Mouse (Mus musculus): ENCODE data around the gene Pde6g. TPM values are rescaled to one million over a fixed set of nuclear protein-coding genes. Genes with fewer than 3 reads are reported as not detected.
"Not testable (repeated sequence)": the region's sequence is repeated elsewhere in the genome, so short reads cannot be mapped to it uniquely, and the experiment has no call there.

Pde6g gene
- total RNA-seq, 4 experiments from 2014 or later, result 0.70 to 1.0 (median 0.94) TPM

DNA sequence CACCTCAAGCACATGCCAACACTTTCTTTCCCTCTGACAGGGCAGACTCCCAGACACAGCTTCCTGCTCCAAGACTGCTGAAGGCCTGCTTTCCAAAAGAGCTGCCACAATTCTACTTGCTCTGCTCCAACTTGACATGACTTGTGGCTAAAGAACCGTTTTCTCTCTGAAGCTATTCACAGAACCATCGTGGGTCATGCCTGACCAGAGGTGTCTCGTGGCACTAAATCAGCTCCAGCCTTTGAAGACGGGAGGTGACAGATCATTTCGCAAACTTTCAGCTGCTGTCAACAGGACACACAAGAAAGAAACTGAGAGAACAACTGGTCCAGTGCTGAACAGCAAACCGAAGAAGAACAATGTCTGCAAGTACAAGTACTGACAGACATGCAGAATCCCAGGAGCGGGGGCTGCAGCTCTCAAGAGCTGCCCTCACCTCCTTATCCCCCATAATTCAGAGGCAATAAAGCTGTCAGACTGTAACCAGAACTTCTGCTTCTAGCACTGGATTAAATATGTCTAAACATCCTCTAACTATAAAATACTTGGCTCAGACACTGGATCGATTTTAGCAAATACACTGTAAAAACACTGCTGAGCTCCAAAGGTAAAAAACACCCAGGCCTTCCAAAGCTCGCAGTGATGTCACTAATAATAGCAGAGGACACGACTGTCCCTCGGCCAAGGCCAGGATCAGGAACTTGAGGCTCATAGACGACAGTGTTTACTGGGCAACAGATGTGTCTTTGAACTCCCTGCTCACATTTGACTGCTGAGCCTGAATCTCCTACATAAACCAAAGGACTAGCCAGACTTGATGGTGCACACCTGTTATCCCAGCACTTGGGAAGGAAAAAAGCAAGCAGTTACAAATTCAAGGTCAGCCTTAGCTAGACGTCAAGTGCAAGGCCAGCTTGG, 30.4 kb downstream of the Pde6g start:
- DNase-seq (ENCODE audit: low spot score in 2 of 2), result no peak

DNA sequence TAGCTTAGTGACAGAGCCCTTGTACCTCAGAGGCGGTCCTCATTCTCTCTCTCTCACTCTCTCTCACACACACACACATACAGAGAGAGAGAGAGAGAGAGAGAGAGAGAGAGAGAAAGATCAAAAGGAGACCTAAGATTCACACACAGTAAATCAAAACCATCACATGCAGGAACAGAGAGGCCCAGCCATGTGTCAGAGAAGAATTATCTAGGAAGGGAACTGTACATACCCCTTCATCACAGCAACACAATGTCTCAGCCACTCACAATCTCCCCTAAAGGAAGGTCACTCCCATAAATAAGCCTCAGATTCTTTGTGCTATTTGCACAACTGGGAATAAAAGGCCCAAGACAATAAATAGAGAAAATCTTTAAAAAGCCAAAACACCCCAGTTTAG, 34.7 kb downstream of the Pde6g start:
- no peak for DNase-seq (ENCODE audit: low spot score in 2 of 2)

DNA sequence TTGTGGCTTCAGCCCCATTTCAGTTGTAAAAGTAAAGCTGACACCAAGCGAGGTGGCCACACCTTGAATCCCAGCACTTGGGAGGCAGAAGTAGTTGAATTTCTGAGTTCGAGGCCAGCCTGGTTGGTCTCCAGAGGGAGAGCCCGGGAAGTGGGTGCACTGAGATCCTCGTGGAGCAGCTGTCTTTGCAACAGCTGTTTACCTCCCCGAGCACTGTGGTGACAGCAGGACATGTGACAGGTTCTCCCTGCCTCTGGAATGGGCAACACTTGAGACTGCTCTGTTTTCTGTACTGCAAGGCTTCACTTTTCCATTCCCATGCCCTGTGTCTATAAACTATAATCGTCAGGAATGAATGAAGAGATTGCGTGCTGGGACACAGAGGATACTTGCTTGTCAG, 35.4 kb downstream of the Pde6g start:
- no peak for DNase-seq (ENCODE audit: low spot score in 2 of 2)

DNA sequence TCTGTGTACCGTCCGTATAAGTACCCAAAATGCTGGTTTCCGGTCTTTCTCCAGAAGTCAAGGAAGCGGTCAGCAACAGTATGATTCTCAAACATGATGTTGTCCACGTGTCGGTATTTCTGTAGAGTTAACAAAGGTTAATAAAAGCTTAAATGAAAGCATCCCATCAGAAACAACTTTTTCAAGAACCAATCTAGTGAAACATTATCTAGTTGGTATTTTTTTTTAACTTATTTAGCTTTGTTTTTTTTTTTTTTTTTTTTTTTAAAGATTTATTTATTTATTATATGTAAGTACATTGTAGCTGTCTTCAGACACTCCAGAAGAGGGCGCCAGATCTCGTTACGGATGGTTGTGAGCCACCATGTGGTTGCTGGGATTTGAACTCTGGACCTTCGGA, 39.7 kb downstream of the Pde6g start:
- DNase-seq (ENCODE audit: low spot score in 2 of 2), result not testable (repeated sequence)

DNA sequence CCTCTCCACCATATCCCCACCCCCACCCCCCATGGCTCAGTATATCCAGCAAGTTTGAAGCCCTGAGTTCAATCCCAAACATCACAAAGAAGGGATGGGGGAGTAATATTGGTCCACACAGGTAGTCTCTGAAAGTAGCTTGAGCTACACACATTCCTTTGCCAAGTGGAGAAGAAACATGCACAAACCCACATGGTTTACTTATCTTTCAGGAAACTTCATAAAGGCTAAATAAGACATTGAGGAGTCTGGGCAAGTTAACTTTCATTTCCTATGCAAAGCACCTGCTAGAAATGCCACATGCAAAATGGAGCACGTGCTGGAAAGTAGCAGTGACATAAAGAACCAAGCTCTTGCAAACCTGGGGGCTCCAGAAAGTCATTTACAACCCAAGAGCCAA, 46.9 kb downstream of the Pde6g start:
- no peak for DNase-seq (ENCODE audit: low spot score in 2 of 2)

DNA sequence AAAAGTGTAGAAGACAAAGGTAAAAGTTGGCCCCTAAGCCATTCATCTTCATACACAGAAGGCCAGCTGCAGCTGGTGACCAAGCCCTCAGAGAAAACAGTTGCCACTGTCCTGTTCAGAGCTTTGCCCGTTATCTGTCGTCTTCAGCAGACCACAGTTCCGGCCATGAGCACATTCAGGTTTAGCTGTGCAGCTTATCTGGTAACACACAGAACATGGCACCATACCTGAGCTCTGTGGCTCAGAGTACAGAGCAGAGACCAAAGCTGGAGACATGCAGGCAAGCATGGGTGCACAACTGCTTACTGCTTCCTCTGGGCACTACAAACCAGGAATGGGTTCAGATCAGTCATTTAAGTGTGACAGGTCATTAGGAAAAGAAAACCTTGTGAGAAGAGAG, 47.4 kb downstream of the Pde6g start:
- DNase-seq (ENCODE audit: low spot score in 2 of 2), result no peak

DNA sequence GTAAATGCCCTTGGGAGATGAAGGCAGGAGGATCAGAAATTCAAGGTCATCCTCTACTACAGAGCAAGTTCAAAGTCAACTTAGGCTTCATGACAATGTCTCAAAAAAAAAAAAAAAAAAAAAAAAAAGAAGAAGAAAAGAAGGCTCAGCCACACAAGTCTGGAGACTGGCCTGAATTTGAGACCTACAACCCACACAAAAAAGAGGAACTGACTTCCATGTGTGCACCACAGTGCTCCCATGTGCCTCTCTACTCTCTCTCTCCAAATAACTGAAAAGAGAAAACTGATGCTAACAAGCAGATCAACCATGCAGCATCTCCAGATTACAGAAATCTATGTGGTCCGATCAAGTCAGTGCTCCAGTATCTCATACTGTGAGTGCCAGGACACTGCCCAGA, 48.5 kb downstream of the Pde6g start:
- DNase-seq (ENCODE audit: low spot score in 2 of 2), result no peak

DNA sequence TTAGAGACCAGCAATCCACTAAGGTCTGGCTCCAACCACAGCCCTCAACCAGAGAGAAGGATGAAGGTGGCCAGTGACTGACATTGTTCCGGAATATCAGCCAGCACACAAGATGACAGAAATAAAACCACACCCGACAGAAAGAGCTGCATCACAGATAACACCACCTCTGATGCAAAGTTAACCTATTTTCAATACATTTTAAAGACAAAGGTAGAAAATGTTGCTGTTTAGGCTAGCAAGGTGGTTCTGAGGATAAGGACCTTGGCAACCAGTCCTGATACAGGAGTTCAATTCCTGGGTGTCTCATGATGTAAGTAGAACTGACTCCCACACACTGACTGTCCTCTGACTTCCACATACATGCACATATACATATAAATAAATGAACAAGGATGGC, 54.0 kb downstream of the Pde6g start:
- no peak for DNase-seq (ENCODE audit: low spot score in 2 of 2)

Other genes with a start within 250 kb of the Pde6g start
- gene Bahcc1, start 220.6 kb downstream of the Pde6g start, total RNA-seq (2022), result 1 to 10 TPM; 3.6 to 5.8 (median 4.7) TPM
- 100 to 1,000 TPM; 131 to 185 (median 162) TPM for gene Actg1, start 105.0 kb downstream of the Pde6g start, total RNA-seq (2022)
- under 1 TPM in 3 of 4 experiments, not detected in 1; 0.21 to 0.54 (median 0.29) TPM for gene Fscn2, start 92.0 kb downstream of the Pde6g start, total RNA-seq (2022)
- 10 to 100 TPM; 11.5 to 13.5 (median 13.3) TPM for gene Faap100, start 74.7 kb downstream of the Pde6g start, total RNA-seq (2022)
- 10 to 100 TPM; 87.7 to 97.5 (median 90.6) TPM for gene Nploc4, start 15.8 kb downstream of the Pde6g start, total RNA-seq (2022)
- gene Tspan10, start 10.9 kb downstream of the Pde6g start, total RNA-seq (2022), result 1 to 10 TPM in 1 of 4 experiments, not detected in 3; 1.2 TPM
- gene Oxld1, start 4.6 kb upstream of the Pde6g start, total RNA-seq (2022), result 10 to 100 TPM; 20.4 to 26.4 (median 22.2) TPM
- 1 to 10 TPM; 4.5 to 6.0 (median 5.1) TPM for gene Ccdc137, start 4.6 kb upstream of the Pde6g start, total RNA-seq (2022)
- 1 to 10 TPM; 4.7 to 7.5 (median 6.2) TPM for gene Arl16, start 14.1 kb upstream of the Pde6g start, total RNA-seq (2022)
- 100 to 1,000 TPM; 121 to 138 (median 132) TPM for gene Mrpl12, start 31.1 kb upstream of the Pde6g start, total RNA-seq (2022)
- gene Slc25a10, start 38.3 kb upstream of the Pde6g start, total RNA-seq (2022), result 1 to 10 TPM; 1.9 to 5.0 (median 3.1) TPM
- gene Gcgr, start 77.2 kb upstream of the Pde6g start, total RNA-seq (2022), result under 1 TPM in 1 of 4 experiments, not detected in 3; 0.29 TPM
- gene Mcrip1, start 96.2 kb upstream of the Pde6g start, total RNA-seq (2022), result 10 to 100 TPM; 18.6 to 20.5 (median 20.1) TPM
- gene Ppp1r27, start 97.6 kb upstream of the Pde6g start, total RNA-seq (2022), result 100 to 1,000 TPM; 157 to 382 (median 178) TPM
- 100 to 1,000 TPM; 162 to 245 (median 209) TPM for gene P4hb, start 119.8 kb upstream of the Pde6g start, total RNA-seq (2022)
- gene Arhgdia, start 128.1 kb upstream of the Pde6g start, total RNA-seq (2022), result 10 to 100 TPM; 74.3 to 86.2 (median 80.7) TPM
- gene Alyref, start 144.9 kb upstream of the Pde6g start, total RNA-seq (2022), result 10 to 100 TPM; 20.1 to 40.8 (median 35.8) TPM
- 10 to 100 TPM; 42.5 to 54.1 (median 49.7) TPM for gene Anapc11, start 144.9 kb upstream of the Pde6g start, total RNA-seq (2022)
- not detected for gene Npb, start 155.0 kb upstream of the Pde6g start, total RNA-seq (2022)
- gene Pcyt2, start 164.4 kb upstream of the Pde6g start, total RNA-seq (2022), result 10 to 100 TPM; 20.0 to 26.8 (median 26.0) TPM
- 1 to 10 TPM; 2.6 to 4.5 (median 3.8) TPM for gene Sirt7, start 171.7 kb upstream of the Pde6g start, total RNA-seq (2022)
- gene Mafg, start 180.1 kb upstream of the Pde6g start, total RNA-seq (2022), result 10 to 100 TPM; 49.5 to 63.3 (median 59.3) TPM
- 1 to 10 TPM; 3.7 to 5.3 (median 4.8) TPM for gene Pycr1, start 190.3 kb upstream of the Pde6g start, total RNA-seq (2022)
- gene Myadml2, start 194.7 kb upstream of the Pde6g start, total RNA-seq (2022), result 100 to 1,000 TPM; 112 to 153 (median 132) TPM
- under 1 TPM in 1 of 4 experiments, not detected in 3; 0.22 TPM for gene Notum, start 207.7 kb upstream of the Pde6g start, total RNA-seq (2022)
- gene Aspscr1, start 219.5 kb upstream of the Pde6g start, total RNA-seq (2022), result 10 to 100 TPM; 32.2 to 39.8 (median 35.2) TPM